Mouse (Mus musculus): ENCODE results near the gene Eef1g. TPM values are rescaled to one million over a fixed set of nuclear protein-coding genes. Genes with fewer than 3 reads are reported as not detected.

Eef1g gene
- total and polyA plus RNA-seq, 3 experiments, result 191 to 260 (median 224) TPM

- no peak for DNase-seq
- Histone ChIP-seq H3K4me3 (peak overlapping the region; percentile 95), H3K27ac (peak overlapping the region; percentile 75), H3K9ac (ENCODE audit: low read depth, low read length) (peak overlapping the region; percentile 42; the same call in 1 of the 2 replicates), H3K79me2 (replicated peaks; ENCODE audit: control insufficient read depth, insufficient read depth, low read length) (peaks cover 3% of the 10 kb centered on the region; the same call in 1 of the 2 replicates), H3K36me3 (ENCODE audit: control insufficient read depth, insufficient read depth, low read length) (no peaks in the 10 kb centered on the region), H3K4me1 (ENCODE audit: control insufficient read depth, insufficient read depth, low read length) (peaks cover 4% of the 10 kb centered on the region), H3K27me3 (ENCODE audit: control insufficient read depth, insufficient read depth, low read length) (no peaks in the 10 kb centered on the region)
- WGBS, result 8% methylated on average over 9 of the region's 9 CpGs
- TF ChIP-seq POLR2A (IDR thresholded peaks at IDR 0.05; ENCODE audit: insufficient read depth, low read depth, low read length), result no peak
- no peak for TF ChIP-seq CTCF (IDR thresholded peaks at IDR 0.05)
- no peak for TF ChIP-seq EP300 (IDR thresholded peaks at IDR 0.05; ENCODE audit: insufficient read depth, low read depth, low read length)
- intact Hi-C loops (cut with DNase I), result loop anchor here (5.0 kb wide), 1 partner anchor 57 kb away; the partner anchor contains the start of gene Ganab
Observed at GRCm38 (mm10) chr19:8954171-8954570, 12.7 kb upstream of the Eef1g start.

DNA sequence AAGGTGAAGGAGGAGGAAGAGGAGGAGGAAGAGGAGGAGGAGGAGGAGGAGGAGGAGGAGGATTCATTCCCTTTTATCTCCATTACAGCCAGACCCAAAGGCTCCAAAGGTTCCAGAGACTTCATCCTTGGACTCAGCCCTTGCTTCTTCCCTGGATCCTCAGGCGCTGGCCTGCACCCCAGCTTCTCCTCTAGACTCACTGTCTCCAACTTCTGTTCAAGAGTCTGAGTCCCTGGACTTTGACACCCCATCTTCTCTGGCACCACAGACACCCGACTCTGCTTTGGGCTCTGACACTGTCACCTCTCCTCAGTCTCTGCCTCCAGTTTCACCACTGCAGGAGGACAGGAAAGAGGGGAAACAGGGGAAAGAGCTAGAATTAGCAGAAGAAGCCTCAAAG lies 4.6 kb upstream of the Eef1g start:
- no peak for DNase-seq
- 85% methylated on average over 2 of the region's 2 CpGs for WGBS
- intact Hi-C loops (cut with DNase I), result no loop called here
- Histone ChIP-seq H3K27me3 (ENCODE audit: control insufficient read depth, insufficient read depth, low read length) (no peaks in the 10 kb centered on the region), H3K36me3 (ENCODE audit: control insufficient read depth, insufficient read depth, low read length) (no peaks in the 10 kb centered on the region), H3K79me2 (replicated peaks; ENCODE audit: control insufficient read depth, insufficient read depth, low read length) (no peaks in the 10 kb centered on the region), H3K4me1 (ENCODE audit: control insufficient read depth, insufficient read depth, low read length) (peaks cover 3% of the 10 kb centered on the region), H3K27ac (no peak overlapping the region), H3K4me3 (no peak overlapping the region), H3K9ac (ENCODE audit: low read depth, low read length) (no peak overlapping the region)
- TF ChIP-seq POLR2A (IDR thresholded peaks at IDR 0.05; ENCODE audit: insufficient read depth, low read depth, low read length) (no peak), CTCF (IDR thresholded peaks at IDR 0.05) (no peak), EP300 (IDR thresholded peaks at IDR 0.05; ENCODE audit: insufficient read depth, low read depth, low read length) (no peak)

GRCm38 (mm10) chr19:8965075-8965474 lies 1.8 kb upstream of the Eef1g start:
- no peak overlapping the region for H3K9ac ChIP-seq (ENCODE audit: low read depth, low read length)
- intact Hi-C loops (cut with DNase I), result loop anchor here (5.0 kb wide), 1 partner anchor 93 kb away; the partner anchor contains the start of gene Ubxn1
- TF ChIP-seq POLR2A (IDR thresholded peaks at IDR 0.05; ENCODE audit: insufficient read depth, low read depth, low read length) (no peak), CTCF (IDR thresholded peaks at IDR 0.05) (no peak), EP300 (IDR thresholded peaks at IDR 0.05; ENCODE audit: insufficient read depth, low read depth, low read length) (no peak)
- H3K4me1 ChIP-seq (ENCODE audit: control insufficient read depth, insufficient read depth, low read length), result peaks cover 5% of the 10 kb centered on the region
- H3K79me2 ChIP-seq (replicated peaks; ENCODE audit: control insufficient read depth, insufficient read depth, low read length), result no peaks in the 10 kb centered on the region
- no peak for DNase-seq
- WGBS, result 85% methylated on average over 11 of the region's 11 CpGs
- H3K4me3 ChIP-seq, result no peak overlapping the region
- H3K27me3 ChIP-seq (ENCODE audit: control insufficient read depth, insufficient read depth, low read length), result no peaks in the 10 kb centered on the region
- peaks cover 5% of the 10 kb centered on the region; the same call in 1 of the 2 replicates for H3K36me3 ChIP-seq (ENCODE audit: control insufficient read depth, insufficient read depth, low read length)
- H3K27ac ChIP-seq, result no peak overlapping the region

- H3K27ac ChIP-seq, result peak overlapping the region; percentile 96
- intact Hi-C loops (cut with DNase I), result loop anchor here (5.0 kb wide), 1 partner anchor 93 kb away; the partner anchor contains the start of gene Ubxn1
- H3K4me1 ChIP-seq (ENCODE audit: control insufficient read depth, insufficient read depth, low read length), result peaks cover 5% of the 10 kb centered on the region
- TF ChIP-seq POLR2A (IDR thresholded peaks at IDR 0.05; ENCODE audit: insufficient read depth, low read depth, low read length) (no peak), EP300 (IDR thresholded peaks at IDR 0.05; ENCODE audit: insufficient read depth, low read depth, low read length) (no peak), CTCF (IDR thresholded peaks at IDR 0.05) (no peak)
- no peaks in the 10 kb centered on the region for H3K27me3 ChIP-seq (ENCODE audit: control insufficient read depth, insufficient read depth, low read length)
- H3K79me2 ChIP-seq (replicated peaks; ENCODE audit: control insufficient read depth, insufficient read depth, low read length), result no peaks in the 10 kb centered on the region
- WGBS, result 55% methylated on average over 8 of the region's 8 CpGs
- peak overlapping the region; percentile 12; the same call in 1 of the 2 replicates for H3K9ac ChIP-seq (ENCODE audit: low read depth, low read length)
- H3K36me3 ChIP-seq (ENCODE audit: control insufficient read depth, insufficient read depth, low read length), result peaks cover 6% of the 10 kb centered on the region; the same call in 1 of the 2 replicates
- H3K4me3 ChIP-seq, result peak overlapping the region; percentile 76
- DNase-seq, result peak; percentile 24 to 38
Observed at GRCm38 (mm10) chr19:8965771-8966170, 1.1 kb upstream of the Eef1g start.

GRCm38 (mm10) chr19:8966198-8966589 lies 647 bp upstream of the Eef1g start:
- intact Hi-C loops (cut with DNase I), result loop anchor here (5.0 kb wide), 1 partner anchor 94 kb away; the partner anchor contains the start of gene Ubxn1
- Histone ChIP-seq H3K9ac (ENCODE audit: low read depth, low read length) (peak overlapping the region; percentile 76), H3K27ac (peak overlapping the region; percentile 96), H3K4me3 (peak overlapping the region; percentile 76), H3K79me2 (replicated peaks; ENCODE audit: control insufficient read depth, insufficient read depth, low read length) (no peaks in the 10 kb centered on the region), H3K36me3 (ENCODE audit: control insufficient read depth, insufficient read depth, low read length) (peaks cover 8% of the 10 kb centered on the region; the same call in 1 of the 2 replicates), H3K27me3 (ENCODE audit: control insufficient read depth, insufficient read depth, low read length) (no peaks in the 10 kb centered on the region), H3K4me1 (ENCODE audit: control insufficient read depth, insufficient read depth, low read length) (peaks cover 5% of the 10 kb centered on the region)
- TF ChIP-seq EP300 (IDR thresholded peaks at IDR 0.05; ENCODE audit: insufficient read depth, low read depth, low read length) (no peak), CTCF (IDR thresholded peaks at IDR 0.05) (no peak), POLR2A (IDR thresholded peaks at IDR 0.05; ENCODE audit: insufficient read depth, low read depth, low read length) (no peak)
- 17% methylated on average over 5 of the region's 5 CpGs for WGBS
- no peak for DNase-seq

DNA sequence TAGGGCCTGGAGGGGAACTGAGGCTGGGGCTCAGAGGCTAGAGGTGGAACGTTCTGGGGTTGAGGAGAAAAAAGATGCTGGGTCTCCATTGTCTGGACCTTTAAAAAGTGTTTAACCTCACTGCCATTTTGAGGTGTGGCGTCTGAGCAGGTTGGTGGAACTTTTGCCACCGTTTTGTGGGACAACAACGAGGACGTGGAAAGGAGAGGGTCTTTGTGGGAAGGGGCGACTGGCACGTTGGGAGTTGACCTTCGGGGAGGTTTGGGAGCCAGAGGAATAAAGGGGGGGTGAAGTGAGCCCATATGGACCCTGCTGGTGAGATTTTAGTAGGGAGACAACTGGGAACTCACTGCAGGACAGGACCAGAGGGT lies 517 bp downstream of the Eef1g start:
- Histone ChIP-seq H3K36me3 (ENCODE audit: control insufficient read depth, insufficient read depth, low read length) (peaks cover 8% of the 10 kb centered on the region), H3K79me2 (replicated peaks; ENCODE audit: control insufficient read depth, insufficient read depth, low read length) (no peaks in the 10 kb centered on the region), H3K27me3 (ENCODE audit: control insufficient read depth, insufficient read depth, low read length) (no peaks in the 10 kb centered on the region), H3K27ac (peak overlapping the region; percentile 67), H3K9ac (ENCODE audit: low read depth, low read length) (peak overlapping the region; percentile 79), H3K4me1 (ENCODE audit: control insufficient read depth, insufficient read depth, low read length) (peaks cover 5% of the 10 kb centered on the region), H3K4me3 (peak overlapping the region; percentile 82)
- WGBS, result under 1% methylated on average over 8 of the region's 8 CpGs
- DNase-seq, result no peak
- TF ChIP-seq CTCF (IDR thresholded peaks at IDR 0.05), result no peak
- no peak for TF ChIP-seq POLR2A (IDR thresholded peaks at IDR 0.05; ENCODE audit: insufficient read depth, low read depth, low read length)
- TF ChIP-seq EP300 (IDR thresholded peaks at IDR 0.05; ENCODE audit: insufficient read depth, low read depth, low read length), result no peak
- intact Hi-C loops (cut with DNase I), result loop anchor here (5.0 kb wide), 1 partner anchor 95 kb away; the partner anchor contains the start of gene Ubxn1

Measured in heart, adult 2 months (tissue).